Comparison of ENCODE assay signal across 14 mouse cellular contexts in genomic region chr13:43788983-43789645, GRCm38 (mm10). TPM values are rescaled to one million over a fixed set of nuclear protein-coding genes. Genes with fewer than 3 reads are reported as not detected.
DNase-seq lines count a peak whose midpoint lies in the region; ATAC-seq and TF ChIP-seq lines count a peak whose summit lies in the region.
"Had no signal": no experiment of that assay in that cellular context is flagged by ENCODE, and none has a peak within 500 bp of the region (broad histone marks: within the 10 kb centered on the region; RNA-seq: fewer than 3 reads in every experiment).

No protein-coding gene starts in this region.

- no peak overlapping the region for H3K4me3 ChIP-seq in lung, postnatal 0 days (ENCODE audit: low read depth, low read length)
- H3K4me3 ChIP-seq in lung, adult 2 months (replicated peaks; ENCODE audit: extremely low read depth, low read depth, low read length), result no peak overlapping the region
- H3K4me3 ChIP-seq in brown adipose tissue, adult 24 weeks (ENCODE audit: insufficient read depth, low read depth, low read length), result no peak overlapping the region
- H3K4me3 ChIP-seq in hindbrain, embryonic 12.5 days, result no peak overlapping the region
- H3K4me3 ChIP-seq: embryonic facial prominence, embryonic 12.5 days; heart, embryonic 12.5 days; lung, embryonic 15.5 days had no signal

- no peaks in the 10 kb centered on the region for H3K9me3 ChIP-seq in lung, postnatal 0 days (ENCODE audit: low read length)
- H3K9me3 ChIP-seq in hindbrain, embryonic 12.5 days (replicated peaks), result no peaks in the 10 kb centered on the region
- H3K9me3 ChIP-seq: embryonic facial prominence, embryonic 12.5 days; heart, embryonic 12.5 days; lung, embryonic 15.5 days had no signal

- no peak for TF ChIP-seq EP300 in lung, postnatal 0 days (IDR thresholded peaks at IDR 0.05)

- ATAC-seq in lung, postnatal 0 days, result no peak
- no peak for ATAC-seq in hindbrain, embryonic 12.5 days (ENCODE audit: low FRiP score)
- ATAC-seq: forebrain, postnatal 0 days; intestine, embryonic 16.5 days had no signal

- no peak overlapping the region for H3K4me2 ChIP-seq in lung, postnatal 0 days (replicated peaks; ENCODE audit: low read depth, low read length)
- no peak overlapping the region for H3K4me2 ChIP-seq in hindbrain, embryonic 12.5 days (replicated peaks)
- H3K4me2 ChIP-seq: embryonic facial prominence, embryonic 12.5 days; heart, embryonic 12.5 days; lung, embryonic 15.5 days had no signal

- peak; percentile 33; the same call in 1 of the 2 replicates for TF ChIP-seq CTCF in lung, postnatal 0 days (IDR thresholded peaks at IDR 0.05)
- TF ChIP-seq CTCF in lung, adult 2 months (IDR thresholded peaks at IDR 0.05; ENCODE audit: insufficient read depth, low read length), result no peak

- H3K4me1 ChIP-seq in lung, postnatal 0 days (ENCODE audit: insufficient read depth, low read depth, low read length), result peaks cover 14% of the 10 kb centered on the region; the same call in 1 of the 2 replicates
- peaks cover 5% of the 10 kb centered on the region for H3K4me1 ChIP-seq in lung, adult 2 months (ENCODE audit: control insufficient read depth, insufficient read depth, low read length)
- peaks cover 4% of the 10 kb centered on the region for H3K4me1 ChIP-seq in brown adipose tissue, adult 24 weeks (ENCODE audit: control insufficient read depth, insufficient read depth, insufficient read length, low read length)
- peaks cover 25% of the 10 kb centered on the region for H3K4me1 ChIP-seq in hindbrain, embryonic 12.5 days

- no peaks in the 10 kb centered on the region for H3K27me3 ChIP-seq in lung, postnatal 0 days (replicated peaks; ENCODE audit: insufficient read depth, low read length)
- peaks cover 17% of the 10 kb centered on the region for H3K27me3 ChIP-seq in hindbrain, embryonic 12.5 days
- H3K27me3 ChIP-seq: lung, embryonic 15.5 days had no signal

- no peak overlapping the region for H3K27ac ChIP-seq in lung, postnatal 0 days (ENCODE audit: low read length)
- H3K27ac ChIP-seq in brown adipose tissue, adult 24 weeks (replicated peaks; ENCODE audit: low read depth, low read length), result peak overlapping the region; percentile 69
- no peak overlapping the region for H3K27ac ChIP-seq in hindbrain, embryonic 12.5 days
- H3K27ac ChIP-seq: embryonic facial prominence, embryonic 12.5 days; lung, embryonic 15.5 days had no signal

- H3K9ac ChIP-seq in lung, postnatal 0 days (replicated peaks; ENCODE audit: low read depth), result no peak overlapping the region
- H3K9ac ChIP-seq in hindbrain, embryonic 12.5 days, result no peak overlapping the region
- H3K9ac ChIP-seq: embryonic facial prominence, embryonic 12.5 days; forebrain, postnatal 0 days; heart, embryonic 12.5 days; lung, embryonic 15.5 days had no signal

- DNase-seq in lung, postnatal 0 days (ENCODE audit: low spot score), result peak; percentile 40
- no peak for DNase-seq in lung, adult 2 months
- peak; percentile 84 for DNase-seq in naive thymus-derived CD4-positive, alpha-beta T cell, adult 2 months (ENCODE audit: low read depth)
- no peak for DNase-seq in frontal cortex, postnatal 25 days (ENCODE audit: low spot score in 2 of 2)
- DNase-seq in adrenal gland, postnatal 14 days, result no peak
- no peak for DNase-seq in adrenal gland, adult 18-20 months (ENCODE audit: low spot score in 2 of 2)
- DNase-seq: cerebellum, adult 11-12 months; forebrain, postnatal 0 days had no signal

- H3K36me3 ChIP-seq in lung, postnatal 0 days (ENCODE audit: insufficient read depth, low read length), result no peaks in the 10 kb centered on the region
- no peaks in the 10 kb centered on the region for H3K36me3 ChIP-seq in hindbrain, embryonic 12.5 days
- H3K36me3 ChIP-seq: embryonic facial prominence, embryonic 12.5 days; heart, embryonic 12.5 days; lung, embryonic 15.5 days had no signal

- WGBS in lung, postnatal 0 days, result 70% methylated on average over 10 of the region's 10 CpGs
- WGBS in lung, adult 2 months, result 64% methylated on average over 10 of the region's 10 CpGs
- 75% methylated on average over 10 of the region's 10 CpGs for WGBS in hindbrain, embryonic 12.5 days

- no peak for TF ChIP-seq POLR2A in lung, adult 2 months (IDR thresholded peaks at IDR 0.05; ENCODE audit: borderline replicate concordance, extremely low read depth, low read depth, low read length)

RNA-seq across cellular contexts. Expression of gene Cd83, which starts 4.5 kb away (rescaled TPM):
- 19.0 and 30.7 TPM in 2 replicates for polyA plus RNA-seq in lung, postnatal 0 days (2015; fragmentation: Nextera tagmentation; extraction: Ambion mirVana)
- 6.9 and 7.5 TPM in 2 replicates for polyA plus RNA-seq in lung, adult 2 months (2012; rRNA removed)
- 5.6 and 6.7 TPM in 2 replicates for polyA plus RNA-seq in brown adipose tissue, adult 24 weeks (2012; ENCODE audit: insufficient read depth, insufficient read length, missing spikeins)
- total RNA-seq in adrenal gland, postnatal 14 days (2021), result 2.5 and 4.8 TPM in 2 replicates
- 10.0 and 11.4 TPM in 2 replicates for polyA plus RNA-seq in hindbrain, embryonic 12.5 days (2016; fragmentation: Nextera tagmentation; extraction: Ambion mirVana)
- total RNA-seq in adrenal gland, adult 18-20 months (2021), result 1 to 10 TPM; 2.3 to 5.2 TPM

Comparison
In these comparisons a context has a peak if more than half of its experiments do, and no peak if none do; other contexts are left out.
1. DNase-seq: peak in lung, postnatal 0 days (single experiment) and naive thymus-derived CD4-positive, alpha-beta T cell, adult 2 months (single experiment); none in lung, adult 2 months (single experiment), frontal cortex, postnatal 25 days (0 of 2), adrenal gland, postnatal 14 days (single experiment) and adrenal gland, adult 18-20 months (0 of 2).